Mouse (Mus musculus): ENCODE data around the gene Angptl8. TPM values are rescaled to one million over a fixed set of nuclear protein-coding genes. Genes with fewer than 3 reads are reported as not detected.

Angptl8 gene
- polyA plus RNA-seq, 1 experiment from 2014 or later, result 14.1 TPM

- H3K4me2 ChIP-seq, result peak overlapping the region; percentile 20; the same call in 1 of the 2 replicates
- ATAC-seq, result no peak
- H3K27me3 ChIP-seq (replicated peaks), result peaks cover 19% of the 10 kb centered on the region
- 13% methylated on average over 20 of the region's 20 CpGs for WGBS (ENCODE audit: insufficient replicate concordance)
- H3K36me3 ChIP-seq, result no peaks in the 10 kb centered on the region
- no peak overlapping the region for H3K9ac ChIP-seq
- H3K4me3 ChIP-seq, result no peak overlapping the region
- no peaks in the 10 kb centered on the region for H3K4me1 ChIP-seq
- no peak overlapping the region for H3K27ac ChIP-seq
- H3K9me3 ChIP-seq (replicated peaks), result no peaks in the 10 kb centered on the region
Measured at GRCm38 (mm10) chr9:21870879-21871524, 35.7 kb downstream of the Angptl8 start.

GRCm38 (mm10) chr9:21872204-21872603, 36.9 kb downstream of the Angptl8 start:
- Histone ChIP-seq H3K27me3 (replicated peaks) (peaks cover 19% of the 10 kb centered on the region), H3K4me1 (no peaks in the 10 kb centered on the region), H3K4me2 (no peak overlapping the region), H3K36me3 (no peaks in the 10 kb centered on the region), H3K9me3 (replicated peaks) (no peaks in the 10 kb centered on the region), H3K9ac (no peak overlapping the region), H3K27ac (no peak overlapping the region), H3K4me3 (no peak overlapping the region)
- no peak for ATAC-seq
- WGBS (ENCODE audit: insufficient replicate concordance), result 44% methylated on average over 4 of the region's 4 CpGs

DNA sequence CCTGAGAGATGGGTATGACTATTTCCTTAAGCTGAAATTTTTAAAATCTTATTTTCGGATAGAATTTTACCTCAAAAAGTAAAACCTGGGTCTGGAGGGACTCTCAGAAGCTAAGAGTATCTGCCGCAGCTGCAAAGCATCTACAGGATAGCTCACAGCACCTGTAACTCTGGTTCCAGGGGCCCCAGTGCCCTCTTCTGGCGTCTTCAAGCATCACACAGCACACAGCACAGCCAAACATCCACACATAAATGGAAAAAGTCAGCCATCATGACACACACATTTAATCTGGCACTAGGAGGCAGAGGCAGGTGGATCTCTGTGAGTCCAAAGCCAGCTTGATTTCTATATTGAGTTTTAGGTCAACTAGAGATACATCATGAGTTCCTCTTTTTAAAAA, 41.3 kb downstream of the Angptl8 start:
- 46% methylated on average over 3 of the region's 3 CpGs for WGBS (ENCODE audit: insufficient replicate concordance)

More for the DNA sequence above, 41.3 kb downstream of the Angptl8 start:
- Histone ChIP-seq H3K4me1 (no peaks in the 10 kb centered on the region), H3K4me3 (no peak overlapping the region), H3K9ac (no peak overlapping the region), H3K9me3 (replicated peaks) (no peaks in the 10 kb centered on the region; the same call in 1 of the 2 replicates), H3K4me2 (no peak overlapping the region), H3K27me3 (replicated peaks) (peaks cover 14% of the 10 kb centered on the region), H3K36me3 (no peaks in the 10 kb centered on the region), H3K27ac (no peak overlapping the region)
- ATAC-seq, result no peak

Small RNAs within 50 kb of the gene (microRNA-seq; reads per million reads assigned to microRNA genes)
- 3.9 reads per million, percentile 5 among the genes with 10 or more reads in this experiment for gene Mir7083

Other genes starting within 250 kb of the Angptl8 start
- gene Timm29, start 242.8 kb upstream of the Angptl8 start, polyA plus RNA-seq (2016; fragmentation: Nextera tagmentation; extraction: Ambion mirVana), result 31.6 and 32.8 TPM in 2 replicates
- gene Yipf2, start 242.7 kb upstream of the Angptl8 start, polyA plus RNA-seq (2016; fragmentation: Nextera tagmentation; extraction: Ambion mirVana), result 10.0 and 10.5 TPM in 2 replicates
- gene Smarca4, start 219.3 kb upstream of the Angptl8 start, polyA plus RNA-seq (2016; fragmentation: Nextera tagmentation; extraction: Ambion mirVana), result 47.0 and 47.2 TPM in 2 replicates
- gene Ldlr, start 112.0 kb upstream of the Angptl8 start, polyA plus RNA-seq (2016; fragmentation: Nextera tagmentation; extraction: Ambion mirVana), result 31.1 and 32.9 TPM in 2 replicates
- 112 and 114 TPM in 2 replicates for gene Spc24, start 75.2 kb upstream of the Angptl8 start, polyA plus RNA-seq (2016; fragmentation: Nextera tagmentation; extraction: Ambion mirVana)
- 5.0 and 5.5 TPM in 2 replicates for gene Kank2, start 36.8 kb upstream of the Angptl8 start, polyA plus RNA-seq (2016; fragmentation: Nextera tagmentation; extraction: Ambion mirVana)
- 8.4 and 8.7 TPM in 2 replicates for gene Dock6, start 17.1 kb downstream of the Angptl8 start, polyA plus RNA-seq (2016; fragmentation: Nextera tagmentation; extraction: Ambion mirVana)
- gene Rab3d, start 82.7 kb downstream of the Angptl8 start, polyA plus RNA-seq (2016; fragmentation: Nextera tagmentation; extraction: Ambion mirVana), result 6.5 TPM in 2 replicates
- gene Ccdc159, start 92.0 kb downstream of the Angptl8 start, polyA plus RNA-seq (2016; fragmentation: Nextera tagmentation; extraction: Ambion mirVana), result 1.3 and 2.2 TPM in 2 replicates
- 39.9 and 41.8 TPM in 2 replicates for gene Tmem205, start 92.0 kb downstream of the Angptl8 start, polyA plus RNA-seq (2016; fragmentation: Nextera tagmentation; extraction: Ambion mirVana)
- gene Plppr2, start 101.5 kb downstream of the Angptl8 start, polyA plus RNA-seq (2016; fragmentation: Nextera tagmentation; extraction: Ambion mirVana), result 2.3 and 3.1 TPM in 2 replicates
- 2.8 and 3.0 TPM in 2 replicates for gene Swsap1, start 120.2 kb downstream of the Angptl8 start, polyA plus RNA-seq (2016; fragmentation: Nextera tagmentation; extraction: Ambion mirVana)
- 155 and 158 TPM in 2 replicates for gene Epor, start 128.0 kb downstream of the Angptl8 start, polyA plus RNA-seq (2016; fragmentation: Nextera tagmentation; extraction: Ambion mirVana)
- 0.20 and 0.46 TPM in 2 replicates for gene Rgl3, start 153.9 kb downstream of the Angptl8 start, polyA plus RNA-seq (2016; fragmentation: Nextera tagmentation; extraction: Ambion mirVana)
- gene Ccdc151, start 167.1 kb downstream of the Angptl8 start, polyA plus RNA-seq (2016; fragmentation: Nextera tagmentation; extraction: Ambion mirVana), result 0.12 TPM in 1 of 2 replicates, not detected in the other
- 65.0 and 68.5 TPM in 2 replicates for gene Prkcsh, start 167.3 kb downstream of the Angptl8 start, polyA plus RNA-seq (2016; fragmentation: Nextera tagmentation; extraction: Ambion mirVana)
- gene Elavl3, start 216.5 kb downstream of the Angptl8 start, polyA plus RNA-seq (2016; fragmentation: Nextera tagmentation; extraction: Ambion mirVana), result 0.02 TPM in 1 of 2 replicates, not detected in the other
- gene Gm49318, start 235.7 kb downstream of the Angptl8 start, polyA plus RNA-seq (2016; fragmentation: Nextera tagmentation; extraction: Ambion mirVana), result not detected in 2 replicates
- 5.7 and 6.6 TPM in 2 replicates for gene Zfp653, start 235.9 kb downstream of the Angptl8 start, polyA plus RNA-seq (2016; fragmentation: Nextera tagmentation; extraction: Ambion mirVana)
- 36.9 and 40.6 TPM in 2 replicates for gene Ecsit, start 249.9 kb downstream of the Angptl8 start, polyA plus RNA-seq (2016; fragmentation: Nextera tagmentation; extraction: Ambion mirVana)